Mouse (Mus musculus) olfactory bulb, adult 2 months (tissue): ENCODE measurements around the gene Irf2bp1. TPM values are rescaled to one million over a fixed set of nuclear protein-coding genes. Genes with fewer than 3 reads are reported as not detected.

Source experiments
- H3K27ac ChIP-seq: fragments of 200-500 bp; 2 replicates; pipeline ENCODE4 v1.5.1; 2012; ENCODE audit warnings: low read depth, low read length; ENCODE audit not compliant: insufficient read depth
- H3K4me1 ChIP-seq: fragments of 200-500 bp; 2 replicates; pipeline ENCODE4 v1.6.1; 2012; ENCODE audit warnings: low read length; ENCODE audit not compliant: control insufficient read depth, insufficient read depth
- H3K4me3 ChIP-seq: fragments of 200-500 bp; 2 replicates; pipeline ENCODE4 v1.5.1; 2012; ENCODE audit warnings: mild to moderate bottlenecking, low read depth, low read length, moderate library complexity; ENCODE audit not compliant: insufficient read depth
- CTCF ChIP-seq: fragments of 200-500 bp; IDR thresholded peaks from 2 replicates; pipeline ENCODE4 v1.5.1; 2012; ENCODE audit warnings: low read depth, mild to moderate bottlenecking, low read length, moderate library complexity; ENCODE audit not compliant: insufficient read depth
- POLR2A ChIP-seq: fragments of 200-500 bp; IDR thresholded peaks from 2 replicates; pipeline ENCODE4 v1.6.1; 2012; ENCODE audit warnings: mild to moderate bottlenecking, low read depth, low read length, moderate library complexity; ENCODE audit not compliant: insufficient read depth
- WGBS: fragments of 180-500 bp; shearing (Covaris S2); methylation state at CpG from one replicate; pipeline ENCODE4 v1.1.7; 2018; 5-methylcytosine and 5-hydroxymethylcytosine counted together
- polyA plus RNA-seq: library from polyadenylated mRNA; stranded (reverse); fragments of >200 nt; gene quantifications from 2 replicates; pipeline ENCODE4 v1.2.4, GENCODE M21; 2012; ENCODE audit warnings: low replicate concordance; ENCODE audit not compliant: missing spikeins, insufficient read depth, insufficient read length

Gene Irf2bp1
- polyA plus RNA-seq, result not detected in 2 replicates

- Histone ChIP-seq H3K4me1 (peaks cover 42% of the 10 kb centered on the region), H3K4me3 (peak within 1 kb of the TSS; percentile 85), H3K27ac (peak within 1 kb of the TSS; percentile 96)
- TF ChIP-seq POLR2A (peak; percentile 92), CTCF (no peak)
- WGBS, result 1% methylated on average over 89 of the region's 90 CpGs
Observed at GRCm38 (mm10) chr7:19003902-19004630, at the start of gene Irf2bp1. Gene Irf2bp1 (plus strand): TSS chr7:19004044.

GRCm38 (mm10) chr7:18957569-18958383 lies 46.1 kb upstream of the Irf2bp1 start:
- Histone ChIP-seq H3K4me1 (peaks cover 38% of the 10 kb centered on the region), H3K27ac (no peak overlapping the region), H3K4me3 (peak overlapping the region; percentile 40)
- WGBS, result 4% methylated on average over 106 of the region's 107 CpGs
- TF ChIP-seq POLR2A, result no peak
- no peak for TF ChIP-seq CTCF

GRCm38 (mm10) chr7:18958384-18958766 lies 45.5 kb upstream of the Irf2bp1 start:
- Histone ChIP-seq H3K27ac (no peak overlapping the region), H3K4me3 (peak overlapping the region; percentile 40), H3K4me1 (peaks cover 43% of the 10 kb centered on the region)
- TF ChIP-seq POLR2A, result no peak
- no peak for TF ChIP-seq CTCF
- WGBS, result 32% methylated on average over 21 of the region's 21 CpGs

GRCm38 (mm10) chr7:18959446-18959845 lies 44.4 kb upstream of the Irf2bp1 start:
- Histone ChIP-seq H3K27ac (no peak overlapping the region), H3K4me1 (peaks cover 51% of the 10 kb centered on the region), H3K4me3 (no peak overlapping the region)
- WGBS, result 61% methylated on average over 8 of the region's 8 CpGs
- TF ChIP-seq POLR2A, result no peak
- TF ChIP-seq CTCF, result no peak

GRCm38 (mm10) chr7:18962171-18962792 lies 41.6 kb upstream of the Irf2bp1 start:
- no peak overlapping the region for H3K27ac ChIP-seq
- H3K4me1 ChIP-seq, result peaks cover 50% of the 10 kb centered on the region
- TF ChIP-seq CTCF (no peak), POLR2A (no peak)
- WGBS, result 17% methylated on average over 17 of the region's 17 CpGs
- no peak overlapping the region for H3K4me3 ChIP-seq

GRCm38 (mm10) chr7:18962795-18963194 lies 41.0 kb upstream of the Irf2bp1 start:
- WGBS, result 29% methylated on average over 20 of the region's 20 CpGs
- H3K27ac ChIP-seq, result no peak overlapping the region
- no peak for TF ChIP-seq CTCF
- no peak for TF ChIP-seq POLR2A
- H3K4me1 ChIP-seq, result peaks cover 48% of the 10 kb centered on the region
- H3K4me3 ChIP-seq, result no peak overlapping the region

- H3K27ac ChIP-seq, result no peak overlapping the region
- H3K4me1 ChIP-seq, result peaks cover 44% of the 10 kb centered on the region
- 23% methylated on average over 19 of the region's 19 CpGs for WGBS
- TF ChIP-seq CTCF (no peak), POLR2A (no peak)
- H3K4me3 ChIP-seq, result no peak overlapping the region
Observed at GRCm38 (mm10) chr7:18963294-18963843, 40.5 kb upstream of the Irf2bp1 start.

GRCm38 (mm10) chr7:18965312-18965711 lies 38.5 kb upstream of the Irf2bp1 start:
- TF ChIP-seq POLR2A (no peak), CTCF (no peak)
- no peak overlapping the region for H3K27ac ChIP-seq
- WGBS, result 82% methylated on average over 5 of the region's 5 CpGs
- no peak overlapping the region for H3K4me3 ChIP-seq
- H3K4me1 ChIP-seq, result peaks cover 37% of the 10 kb centered on the region

GRCm38 (mm10) chr7:18967603-18968002 lies 36.2 kb upstream of the Irf2bp1 start:
- H3K27ac ChIP-seq, result no peak overlapping the region
- peaks cover 19% of the 10 kb centered on the region for H3K4me1 ChIP-seq
- WGBS, result 13% methylated on average over 8 of the region's 8 CpGs
- no peak overlapping the region for H3K4me3 ChIP-seq
- TF ChIP-seq POLR2A (no peak), CTCF (no peak)
